17 mouse cellular contexts compared by ENCODE assay signal in the genomic region with DNA sequence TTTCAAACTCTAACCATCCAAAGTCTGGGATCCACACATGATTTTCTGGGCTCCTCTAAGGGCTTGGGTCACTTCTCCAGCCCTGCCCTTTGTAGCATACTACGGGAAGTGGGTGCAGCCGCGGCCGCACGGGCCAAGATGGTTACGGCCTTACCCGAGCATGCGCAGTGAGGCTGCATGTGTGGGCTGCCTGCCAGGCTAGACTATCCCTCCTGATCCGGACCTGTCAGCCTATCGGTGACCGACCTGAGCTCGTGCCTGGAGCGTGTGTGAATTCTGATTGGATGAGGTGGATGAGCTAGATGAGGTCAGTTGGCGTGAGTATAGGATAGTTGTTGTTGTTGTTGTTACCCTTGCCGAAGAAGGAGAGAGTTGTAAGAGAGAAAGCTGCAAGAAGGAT. TPM values are rescaled to one million over a fixed set of nuclear protein-coding genes. Genes with fewer than 3 reads are reported as not detected.
"Had no signal": no experiment of that assay in that cellular context is flagged by ENCODE, and none has a peak within 500 bp of the region (broad histone marks: within the 10 kb centered on the region; RNA-seq: fewer than 3 reads in every experiment).

No protein-coding gene starts in this region.

RNA-seq across cellular contexts. Expression of a gene that starts 8.0 kb away (rescaled TPM):
- total RNA-seq: megakaryocyte, adult 5-6 weeks; megakaryocyte-erythroid progenitor cell, adult 5-6 weeks; neutrophil, adult 5-6 weeks had no signal

RNA-seq across cellular contexts. Expression of a gene that starts 25.4 kb away (rescaled TPM):
- total RNA-seq: megakaryocyte, adult 5-6 weeks; megakaryocyte-erythroid progenitor cell, adult 5-6 weeks; midbrain, postnatal 0 days; monocyte, adult 5-6 weeks; neutrophil, adult 5-6 weeks had no signal
- polyA plus RNA-seq: lung, embryonic 14.5 days; lung, embryonic 16.5 days; midbrain, embryonic 10.5 days; midbrain, embryonic 13.5 days; midbrain, embryonic 15.5 days; midbrain, postnatal 0 days; neural tube, embryonic 12.5 days; neural tube, embryonic 14.5 days; spleen, adult 2 months; stomach, embryonic 15.5 days; stomach, postnatal 0 days; testis, adult 2 months; urinary bladder, adult 2 months had no signal

RNA-seq across cellular contexts. Expression of a gene that starts 32.4 kb away (rescaled TPM):
- total RNA-seq: megakaryocyte, adult 5-6 weeks; megakaryocyte-erythroid progenitor cell, adult 5-6 weeks; neutrophil, adult 5-6 weeks had no signal
- polyA plus RNA-seq: spleen, adult 2 months had no signal
